24 mouse cellular contexts compared by ENCODE assay signal in the genomic region with DNA sequence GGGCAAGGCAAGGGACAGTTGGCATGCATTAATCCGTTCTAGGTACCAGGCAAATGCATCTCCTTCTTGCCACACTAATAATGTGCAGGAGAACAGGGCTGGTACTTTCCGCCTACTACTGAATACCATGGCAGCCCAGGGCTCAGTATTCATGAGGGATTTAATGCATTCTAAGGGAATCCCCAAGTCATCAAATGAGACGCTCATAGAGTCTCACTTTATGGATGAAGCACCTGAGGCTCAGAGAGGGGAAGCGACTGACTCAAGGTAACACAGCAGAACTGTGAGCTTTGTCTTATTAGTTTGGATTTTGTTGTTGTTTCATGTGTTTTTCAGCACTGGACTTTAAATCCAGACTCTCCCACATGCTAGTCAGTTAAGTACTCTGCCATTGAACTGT. TPM values are rescaled to one million over a fixed set of nuclear protein-coding genes. Genes with fewer than 3 reads are reported as not detected.
DNase-seq lines count a peak whose midpoint lies in the region; ATAC-seq and TF ChIP-seq lines count a peak whose summit lies in the region.
"Had no signal": no experiment of that assay in that cellular context is flagged by ENCODE, and none has a peak within 500 bp of the region (broad histone marks: within the 10 kb centered on the region; RNA-seq: fewer than 3 reads in every experiment).

No protein-coding gene starts in this region.

- no peak for TF ChIP-seq POLR2A in cerebellum, adult 2 months (IDR thresholded peaks at IDR 0.05; ENCODE audit: borderline replicate concordance, insufficient read depth, low read length)
- TF ChIP-seq POLR2A in embryonic fibroblast, embryonic 13.5 days (IDR thresholded peaks at IDR 0.05; ENCODE audit: low read depth, low read length), result no peak

- ATAC-seq in cerebellum, adult (ENCODE audit: insufficient number of reproducible peaks, low FRiP score, low TSS enrichment), result no peak
- ATAC-seq in erythroid progenitor cell, adult 5-6 weeks (replicated peaks; ENCODE audit: low FRiP score, poor library complexity, severe bottlenecking), result no peak
- ATAC-seq: CD4-positive, CD25-positive, alpha-beta regulatory T cell, adult 4 months; intestine, postnatal 0 days; liver, embryonic 12.5 days had no signal

- peak overlapping the region; percentile 92 for H3K27ac ChIP-seq in cerebellum, adult 2 months (ENCODE audit: insufficient read depth, low read length)
- peak overlapping the region; percentile 94 for H3K27ac ChIP-seq in layer of hippocampus, adult 2 months
- peak overlapping the region; percentile 85 for H3K27ac ChIP-seq in embryonic fibroblast, embryonic 13.5 days (ENCODE audit: insufficient read depth, low read length)
- H3K27ac ChIP-seq: embryonic facial prominence, embryonic 12.5 days; kidney, embryonic 15.5 days; limb, embryonic 12.5 days; liver, embryonic 12.5 days; neural tube, embryonic 12.5 days; stomach, embryonic 15.5 days had no signal

- H3K27me3 ChIP-seq in cerebellum, adult 2 months (ENCODE audit: control insufficient read depth, insufficient read depth, low read length), result no peaks in the 10 kb centered on the region
- H3K27me3 ChIP-seq: embryonic facial prominence, embryonic 12.5 days; kidney, embryonic 15.5 days; limb, embryonic 12.5 days; neural tube, embryonic 12.5 days; stomach, embryonic 15.5 days had no signal

- no peak for DNase-seq in cerebellum, adult 2 months
- no peak for DNase-seq in layer of hippocampus, adult 2 months (ENCODE audit: low spot score in 2 of 2)
- DNase-seq in layer of hippocampus, adult 11-12 months (ENCODE audit: low spot score), result no peak
- DNase-seq in MN1 (ENCODE audit: low spot score), result peak; percentile 35
- DNase-seq in left cerebral cortex, postnatal 36 days (ENCODE audit: low spot score in 2 of 2), result no peak
- DNase-seq: adrenal gland, postnatal 25 days; kidney, postnatal 4 days; thymus, adult 2 months had no signal

- peaks cover 67% of the 10 kb centered on the region for H3K4me1 ChIP-seq in cerebellum, adult 2 months (ENCODE audit: control insufficient read depth, insufficient read depth, low read length)
- peaks cover 12% of the 10 kb centered on the region for H3K4me1 ChIP-seq in embryonic fibroblast, embryonic 13.5 days (ENCODE audit: control insufficient read depth, insufficient read depth, low read length)
- H3K4me1 ChIP-seq: embryonic facial prominence, embryonic 12.5 days; kidney, embryonic 15.5 days; limb, embryonic 12.5 days; liver, embryonic 12.5 days; stomach, embryonic 15.5 days had no signal

- intact Hi-C loops in left cerebral cortex, postnatal 36 days (cut with DNase I), result no loop called here

- WGBS in cerebellum, adult 2 months, result 41% methylated on average over 4 of the region's 4 CpGs

- no peak overlapping the region for H3K4me3 ChIP-seq in cerebellum, adult 2 months (replicated peaks; ENCODE audit: insufficient read depth, low read depth, low read length)
- peak overlapping the region; percentile 11; the same call in 1 of the 2 replicates for H3K4me3 ChIP-seq in layer of hippocampus, adult 2 months
- H3K4me3 ChIP-seq in embryonic fibroblast, embryonic 13.5 days (ENCODE audit: insufficient read depth, low read length), result no peak overlapping the region
- H3K4me3 ChIP-seq: embryonic facial prominence, embryonic 12.5 days; forebrain, embryonic 10.5 days; hindbrain, embryonic 12.5 days; kidney, embryonic 15.5 days; limb, embryonic 12.5 days; liver, embryonic 12.5 days; neural tube, embryonic 12.5 days; stomach, embryonic 15.5 days had no signal

- TF ChIP-seq CTCF in cerebellum, adult 2 months (IDR thresholded peaks at IDR 0.05; ENCODE audit: borderline replicate concordance, insufficient read depth, low read depth, low read length), result no peak
- no peak for TF ChIP-seq CTCF in layer of hippocampus, adult 2 months (conservative IDR thresholded peaks at IDR 0.05)
- no peak for TF ChIP-seq CTCF in embryonic fibroblast, embryonic 13.5 days (IDR thresholded peaks at IDR 0.05; ENCODE audit: borderline replicate concordance, insufficient read depth, low read length)

RNA-seq across cellular contexts. Expression of gene Ciz1, which starts 10.1 kb away (rescaled TPM):
- polyA plus RNA-seq in cerebellum, adult 2 months (2012; rRNA removed), result 159 and 176 TPM in 2 replicates
- 10 to 100 TPM; 75.3 to 92.7 TPM for total RNA-seq in layer of hippocampus, adult 2 months (2021)
- 41.8 and 47.6 TPM in 2 replicates for polyA plus RNA-seq in embryonic fibroblast, embryonic 13.5 days (2011; ENCODE audit: insufficient read length, low read depth, missing spikeins)
- total RNA-seq in left cerebral cortex, postnatal 36 days (2021), result 10 to 100 TPM; 60.4 to 97.8 TPM
- total RNA-seq in erythroid progenitor cell, adult 5-6 weeks (2015; ENCODE audit: low replicate concordance), result 65.4 and 90.1 TPM in 2 replicates
- 77.5 and 131 TPM in 2 replicates for total RNA-seq in erythroid progenitor cell, adult 5-6 weeks (2017; ENCODE audit: low replicate concordance)

RNA-seq across cellular contexts. Expression of gene Dnm1, which starts 11.1 kb away (rescaled TPM):
- polyA plus RNA-seq in cerebellum, adult 2 months (2012; rRNA removed), result 1,410 and 1,576 TPM in 2 replicates
- 1,000 to 10,000 TPM; 1,274 to 1,381 TPM for total RNA-seq in layer of hippocampus, adult 2 months (2021)
- 37.2 and 52.6 TPM in 2 replicates for polyA plus RNA-seq in embryonic fibroblast, embryonic 13.5 days (2011; ENCODE audit: insufficient read length, low read depth, missing spikeins)
- 1,000 to 10,000 TPM; 1,215 to 1,406 TPM for total RNA-seq in left cerebral cortex, postnatal 36 days (2021)
- not detected in 2 replicates for total RNA-seq in erythroid progenitor cell, adult 5-6 weeks (2015; ENCODE audit: low replicate concordance)
- total RNA-seq in erythroid progenitor cell, adult 5-6 weeks (2017; ENCODE audit: low replicate concordance), result not detected in 2 replicates
- total RNA-seq: common myeloid progenitor, adult 5-6 weeks; megakaryocyte progenitor cell, adult 5-6 weeks had no signal
- polyA plus RNA-seq: CD4-positive, CD25-positive, alpha-beta regulatory T cell, adult 4 months had no signal

RNA-seq across cellular contexts. Expression of gene 1110008P14Rik, which starts 39.7 kb away (rescaled TPM):
- 284 and 338 TPM in 2 replicates for polyA plus RNA-seq in cerebellum, adult 2 months (2012; rRNA removed)
- total RNA-seq in layer of hippocampus, adult 2 months (2021), result 100 to 1,000 TPM; 160 to 170 TPM
- polyA plus RNA-seq in embryonic fibroblast, embryonic 13.5 days (2011; ENCODE audit: insufficient read length, low read depth, missing spikeins), result 28.8 and 30.3 TPM in 2 replicates
- 100 to 1,000 TPM; 312 to 437 TPM for total RNA-seq in left cerebral cortex, postnatal 36 days (2021)
- 5.8 and 7.5 TPM in 2 replicates for total RNA-seq in erythroid progenitor cell, adult 5-6 weeks (2015; ENCODE audit: low replicate concordance)
- 3.7 and 7.2 TPM in 2 replicates for total RNA-seq in erythroid progenitor cell, adult 5-6 weeks (2017; ENCODE audit: low replicate concordance)

RNA-seq across cellular contexts. Expression of gene Lcn2, which starts 46.0 kb away (rescaled TPM):
- 0.48 and 1.0 TPM in 2 replicates for polyA plus RNA-seq in cerebellum, adult 2 months (2012; rRNA removed)
- total RNA-seq in layer of hippocampus, adult 2 months (2021), result under 1 TPM in 1 of 2 experiments, not detected in 1; 0.69 TPM
- polyA plus RNA-seq in embryonic fibroblast, embryonic 13.5 days (2011; ENCODE audit: insufficient read length, low read depth, missing spikeins), result not detected in 2 replicates
- 1 to 10 TPM in 1 of 2 experiments, under 1 TPM in 1; 0.91 to 1.8 TPM for total RNA-seq in left cerebral cortex, postnatal 36 days (2021)
- 1,234 and 1,375 TPM in 2 replicates for total RNA-seq in erythroid progenitor cell, adult 5-6 weeks (2015; ENCODE audit: low replicate concordance)
- 165 and 167 TPM in 2 replicates for total RNA-seq in erythroid progenitor cell, adult 5-6 weeks (2017; ENCODE audit: low replicate concordance)
- polyA plus RNA-seq: CD4-positive, CD25-positive, alpha-beta regulatory T cell, adult 4 months; forebrain, embryonic 10.5 days; forebrain, embryonic 16.5 days had no signal

RNA-seq across cellular contexts. Expression of gene Ptges2, which starts 53.7 kb away (rescaled TPM):
- 60.9 and 61.1 TPM in 2 replicates for polyA plus RNA-seq in cerebellum, adult 2 months (2012; rRNA removed)
- 10 to 100 TPM; 33.8 to 35.5 TPM for total RNA-seq in layer of hippocampus, adult 2 months (2021)
- polyA plus RNA-seq in embryonic fibroblast, embryonic 13.5 days (2011; ENCODE audit: insufficient read length, low read depth, missing spikeins), result 14.3 and 18.0 TPM in 2 replicates
- total RNA-seq in left cerebral cortex, postnatal 36 days (2021), result 10 to 100 TPM; 40.6 to 54.8 TPM
- 0.42 and 0.72 TPM in 2 replicates for total RNA-seq in erythroid progenitor cell, adult 5-6 weeks (2015; ENCODE audit: low replicate concordance)
- 0.51 TPM in 1 of 2 replicates, not detected in the other for total RNA-seq in erythroid progenitor cell, adult 5-6 weeks (2017; ENCODE audit: low replicate concordance)

Comparison
In these comparisons a context has a peak if more than half of its experiments do, and no peak if none do; other contexts are left out.
1. RNA of gene Dnm1, which starts 11.1 kb away (total RNA-seq): 1,215 to 1,406 TPM in left cerebral cortex, postnatal 36 days and 1,274 to 1,381 TPM in layer of hippocampus, adult 2 months; not detected in erythroid progenitor cell, adult 5-6 weeks; every median in the first group is over 1,000 times any median in the second.
2. RNA of gene 1110008P14Rik, which starts 39.7 kb away (total RNA-seq): 312 to 437 TPM in left cerebral cortex, postnatal 36 days and 160 to 170 TPM in layer of hippocampus, adult 2 months; 3.7 to 7.5 TPM in erythroid progenitor cell, adult 5-6 weeks; every median in the first group is over 10 times any median in the second.
3. Peak in every context shown above with its lines, with median percentiles within 50 percentile points of each other: H3K27ac ChIP-seq.